Mouse (Mus musculus): Measurements from ENCODE around the gene Egf.

- TF ChIP-seq HCFC1 (IDR thresholded peaks at IDR 0.05; ENCODE audit: borderline replicate concordance, insufficient read depth, low read length) (no peak), ZC3H11A (IDR thresholded peaks at IDR 0.05; ENCODE audit: borderline replicate concordance, low read depth, low read length) (no peak), ZNF384 (IDR thresholded peaks at IDR 0.05; ENCODE audit: low read depth, low read length) (no peak), CHD2 (IDR thresholded peaks at IDR 0.05; ENCODE audit: low read depth, low read length) (no peak)
Observed at GRCm38 (mm10) chr3:129648598-129648997, 106.5 kb downstream of the Egf start.

Measured in ES-E14 (cell line).